Mouse (Mus musculus): ENCODE data around the gene Rnf207.

- TF ChIP-seq CTCF (IDR thresholded peaks at IDR 0.05; ENCODE audit: borderline replicate concordance, control insufficient read depth, extremely low read depth, insufficient read depth, low read length, poor library complexity) (no peak), POLR2A (IDR thresholded peaks at IDR 0.05; ENCODE audit: control insufficient read depth, extremely low read depth, insufficient read depth, low read length, poor library complexity) (no peak)
Observed at GRCm38 (mm10) chr4:152278986-152279385, 39.8 kb downstream of the Rnf207 start.
